Mouse (Mus musculus) ZHBTc4 (cell line): ENCODE data around the gene Kif2c.
A peak's percentile ranks its signal among the peaks of the same experiment; 100 is the strongest.

Source experiments
- DNase-seq: peaks from one replicate; pipeline ENCODE4 v3.0.0-alpha.2; 2011; ENCODE audit warnings: low read depth, low spot score

Gene Kif2c

DNA sequence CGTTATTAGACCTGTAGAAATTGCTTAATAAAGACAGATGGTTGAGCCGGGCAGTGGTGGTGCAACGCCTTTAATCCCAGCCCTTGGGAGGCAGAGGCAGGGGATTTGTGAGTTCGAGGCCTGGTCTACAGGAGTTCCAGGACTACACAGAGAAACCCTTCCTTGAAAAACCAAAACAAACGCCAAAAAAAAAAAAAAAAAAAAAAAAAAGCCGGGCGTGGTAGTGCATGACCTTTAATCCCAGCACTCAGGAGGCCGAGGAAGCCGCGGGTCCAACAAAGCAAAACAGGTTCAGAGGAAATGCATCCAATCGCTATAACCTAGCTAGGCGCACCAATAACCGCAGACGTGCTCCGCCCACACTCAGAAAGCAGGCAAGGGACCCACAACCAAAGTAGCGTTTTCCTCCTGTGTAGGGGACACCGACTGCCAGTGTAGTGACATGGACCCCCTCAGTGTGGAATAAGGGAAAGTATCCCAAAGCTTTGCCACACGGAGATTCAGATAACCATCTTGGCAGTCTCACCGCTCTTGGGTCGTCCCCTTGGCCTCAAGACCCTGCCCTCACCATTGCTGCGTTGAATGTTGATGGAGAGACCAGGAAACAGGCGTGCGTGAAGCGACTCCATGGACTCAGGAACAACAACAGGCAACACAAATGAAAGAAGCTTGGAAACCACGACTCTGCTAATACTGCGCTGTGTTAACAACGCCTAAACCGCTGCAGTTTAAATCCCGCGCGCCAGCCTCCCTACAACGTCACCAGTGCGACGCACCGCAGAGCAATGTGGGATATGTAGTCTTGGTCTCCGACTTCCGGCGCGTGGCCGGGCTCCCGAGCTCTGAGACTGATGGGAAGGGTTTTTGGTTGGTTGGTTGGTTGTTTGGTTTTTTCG lies at the start of gene Kif2c:
Kif2c (minus strand) TSS at position 777 of the 896 bp plus-strand sequence.
- peak; percentile 95 for DNase-seq

- no peak for DNase-seq
Observed at GRCm38 (mm10) chr4:117231208-117231607, 48.8 kb upstream of the Kif2c start.

DNA sequence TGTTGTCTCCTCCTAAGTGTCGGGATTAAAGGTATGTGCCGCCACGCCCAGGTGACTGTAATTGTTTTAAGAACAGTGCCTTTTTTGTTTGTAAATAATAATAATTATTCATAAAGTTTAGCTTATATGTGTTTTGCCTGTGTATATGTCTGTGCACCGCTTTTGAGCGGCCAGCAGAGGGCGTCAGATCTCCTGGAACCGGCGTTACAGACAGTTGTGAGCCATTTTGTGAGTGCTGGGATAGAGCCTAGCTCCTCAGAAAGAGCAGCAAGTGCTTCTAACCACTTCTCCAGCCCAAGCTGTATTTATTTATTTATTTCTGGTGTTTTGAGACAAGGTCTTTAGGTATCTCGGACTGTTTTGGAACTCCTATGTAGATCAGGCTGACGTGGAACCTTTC lies 47.9 kb upstream of the Kif2c start:
- DNase-seq, result peak; percentile 79

DNA sequence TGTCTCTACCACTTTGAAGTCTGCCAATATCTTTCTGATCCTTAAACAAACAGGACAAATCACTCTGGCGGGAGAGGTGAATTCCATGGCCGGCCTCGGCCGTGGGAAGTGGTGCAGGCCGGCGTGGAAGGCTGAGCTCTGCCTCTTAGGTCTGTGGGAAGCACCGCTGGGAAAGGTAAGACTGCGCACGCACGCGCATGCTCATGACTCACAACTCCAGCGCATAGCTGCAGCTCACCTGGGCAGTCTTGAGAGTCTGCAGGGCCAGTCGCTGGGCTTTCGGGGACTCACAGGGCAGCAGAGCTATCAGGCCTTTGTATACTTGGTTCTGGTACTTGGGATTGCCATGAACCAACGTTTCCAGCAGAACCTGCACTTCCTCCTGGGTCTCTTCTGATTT lies 47.2 kb upstream of the Kif2c start:
- peak; percentile 34 for DNase-seq

DNA sequence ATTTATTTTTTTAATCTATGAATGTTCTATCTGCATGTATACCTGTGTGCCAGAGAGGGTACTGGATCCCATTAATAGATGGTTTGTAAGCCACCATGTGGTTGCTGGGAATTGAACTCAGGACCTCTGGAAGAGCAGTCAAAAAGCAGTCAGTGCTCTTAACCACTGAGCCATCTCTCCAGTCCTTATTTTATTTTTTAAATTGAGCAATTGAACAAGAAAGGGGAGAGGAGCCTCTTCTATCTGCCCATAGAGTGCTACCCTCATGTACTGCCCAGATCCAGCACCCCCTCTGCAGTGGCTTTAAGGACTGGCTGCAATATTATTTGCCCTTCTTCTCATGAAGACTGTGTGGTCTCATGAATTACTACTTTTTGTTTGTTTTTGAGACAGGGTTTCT lies 42.8 kb upstream of the Kif2c start:
- no peak for DNase-seq

- DNase-seq, result peak; percentile 31
Observed at GRCm38 (mm10) chr4:117224122-117224521, 41.7 kb upstream of the Kif2c start.

GRCm38 (mm10) chr4:117223001-117223400 lies 40.6 kb upstream of the Kif2c start:
- DNase-seq, result no peak

DNA sequence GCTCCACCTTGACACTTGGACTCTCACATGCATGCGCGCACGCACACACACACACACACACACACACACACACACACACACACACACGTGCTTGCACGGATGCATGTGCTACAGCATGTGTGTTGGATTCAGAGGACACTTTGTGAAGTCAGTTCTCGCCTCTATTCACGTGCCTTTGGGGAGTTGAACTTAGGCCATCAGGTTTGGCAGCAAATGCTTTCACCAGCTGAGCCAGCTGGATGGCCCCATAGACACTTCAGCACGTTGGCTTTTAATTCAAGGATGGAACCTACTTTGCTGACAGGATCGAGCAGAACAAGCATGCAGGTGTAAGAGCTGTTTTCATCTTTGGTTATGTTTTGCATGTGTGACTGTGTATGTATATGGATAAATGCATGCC lies 39.4 kb upstream of the Kif2c start:
- no peak for DNase-seq

GRCm38 (mm10) chr4:117220741-117221515 lies 38.5 kb upstream of the Kif2c start:
- no peak for DNase-seq

DNA sequence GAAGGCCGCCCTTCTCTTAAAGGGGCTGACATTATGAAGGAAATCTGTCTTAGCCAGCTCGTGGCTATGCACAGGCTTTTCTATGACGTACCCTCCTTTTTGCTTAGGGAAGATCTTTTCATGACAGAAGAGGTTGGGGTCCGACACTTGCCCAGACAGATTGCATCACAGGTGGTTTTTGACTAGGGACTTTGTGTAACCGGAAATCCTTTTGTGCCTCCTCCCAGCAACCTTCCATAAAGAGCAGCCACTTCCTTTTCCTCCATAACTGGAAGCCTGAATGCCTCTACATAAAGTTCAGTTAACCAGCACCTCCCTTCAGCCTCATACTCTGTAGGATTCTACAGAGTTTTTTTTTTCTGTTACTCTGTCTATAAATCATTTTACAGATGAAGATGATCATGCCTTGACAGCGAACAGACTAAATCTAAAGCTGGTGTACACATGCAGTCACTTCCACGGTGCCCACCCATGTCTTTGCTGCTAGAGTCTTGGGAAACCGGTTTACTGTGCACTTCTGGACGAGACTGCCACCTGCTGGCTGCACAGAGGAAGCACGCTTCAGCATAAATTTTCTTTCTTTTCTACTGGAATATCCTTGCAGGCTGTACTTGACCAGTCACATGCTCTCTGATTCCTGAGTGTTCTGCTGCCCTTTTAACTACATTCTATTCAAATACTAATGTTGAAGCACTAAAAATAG lies 36.2 kb upstream of the Kif2c start:
- DNase-seq, result peak; percentile 79

DNA sequence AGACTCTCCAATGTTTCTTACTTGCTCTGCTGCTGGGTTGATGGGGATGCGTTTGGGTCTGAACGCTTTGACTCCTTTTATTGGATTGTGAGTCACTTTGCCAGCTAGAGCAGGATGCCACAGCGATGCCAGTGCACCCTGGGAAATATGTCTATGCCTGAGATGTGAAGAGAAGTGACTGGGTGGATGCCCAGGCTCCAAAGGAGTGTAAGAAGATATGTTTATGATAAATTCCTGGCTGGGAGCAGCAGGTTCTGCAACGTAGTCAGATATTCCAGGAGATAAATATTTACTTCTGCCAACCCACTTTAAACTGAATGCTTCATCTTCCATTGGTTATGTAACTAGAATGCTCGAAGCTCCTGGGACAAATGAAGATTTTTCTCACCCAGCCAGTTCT lies 34.6 kb upstream of the Kif2c start:
- DNase-seq, result no peak

- DNase-seq, result no peak
Observed at GRCm38 (mm10) chr4:117214250-117214649, 31.8 kb upstream of the Kif2c start.

DNA sequence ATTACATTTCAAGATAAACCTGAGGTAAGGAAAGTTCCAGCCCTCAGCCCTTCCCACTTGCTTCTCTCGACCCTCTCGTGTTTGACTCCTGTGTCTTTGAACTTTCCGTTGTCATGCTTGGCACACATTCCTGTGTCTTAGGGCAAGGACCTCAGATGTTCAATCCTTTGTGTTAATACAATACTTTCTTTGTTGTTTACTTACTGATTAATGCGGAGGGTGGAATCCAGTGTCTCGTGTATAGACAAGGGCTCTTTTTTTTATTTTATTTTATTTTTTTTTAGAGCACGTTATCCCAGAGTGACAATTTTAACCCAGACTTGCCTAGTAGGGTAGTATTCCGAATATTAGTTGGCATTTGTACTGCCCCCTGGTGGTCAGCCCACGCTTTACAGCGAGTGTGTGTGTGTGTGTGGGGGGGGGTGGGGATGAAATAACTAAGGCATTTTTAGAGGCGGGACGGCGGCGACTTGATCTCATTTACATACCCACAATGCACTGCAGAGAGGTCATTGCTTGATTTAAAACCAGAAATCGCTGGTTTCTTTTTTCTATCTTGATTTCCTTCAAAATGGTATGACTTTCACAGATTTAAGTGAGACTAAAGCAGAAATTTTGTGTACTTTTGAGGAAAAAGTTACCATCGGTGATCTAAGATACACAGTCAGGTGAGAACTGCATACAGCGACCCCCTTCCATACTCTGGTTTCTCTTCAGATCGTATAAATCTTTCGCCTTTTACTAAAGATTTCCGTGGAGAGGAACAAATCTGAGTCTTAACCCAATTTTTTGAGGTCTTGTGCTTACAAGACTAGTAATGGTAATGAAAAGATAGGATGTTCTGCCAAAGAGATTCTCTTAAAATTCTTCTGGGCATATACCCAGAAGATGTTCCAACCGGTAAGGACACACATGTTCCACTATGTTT lies 28.0 kb upstream of the Kif2c start:
- peak; percentile 95 for DNase-seq

- DNase-seq, result no peak
Observed at GRCm38 (mm10) chr4:117209592-117209991, 27.2 kb upstream of the Kif2c start.

- DNase-seq, result no peak
Observed at GRCm38 (mm10) chr4:117202992-117203354, 20.5 kb upstream of the Kif2c start.

DNA sequence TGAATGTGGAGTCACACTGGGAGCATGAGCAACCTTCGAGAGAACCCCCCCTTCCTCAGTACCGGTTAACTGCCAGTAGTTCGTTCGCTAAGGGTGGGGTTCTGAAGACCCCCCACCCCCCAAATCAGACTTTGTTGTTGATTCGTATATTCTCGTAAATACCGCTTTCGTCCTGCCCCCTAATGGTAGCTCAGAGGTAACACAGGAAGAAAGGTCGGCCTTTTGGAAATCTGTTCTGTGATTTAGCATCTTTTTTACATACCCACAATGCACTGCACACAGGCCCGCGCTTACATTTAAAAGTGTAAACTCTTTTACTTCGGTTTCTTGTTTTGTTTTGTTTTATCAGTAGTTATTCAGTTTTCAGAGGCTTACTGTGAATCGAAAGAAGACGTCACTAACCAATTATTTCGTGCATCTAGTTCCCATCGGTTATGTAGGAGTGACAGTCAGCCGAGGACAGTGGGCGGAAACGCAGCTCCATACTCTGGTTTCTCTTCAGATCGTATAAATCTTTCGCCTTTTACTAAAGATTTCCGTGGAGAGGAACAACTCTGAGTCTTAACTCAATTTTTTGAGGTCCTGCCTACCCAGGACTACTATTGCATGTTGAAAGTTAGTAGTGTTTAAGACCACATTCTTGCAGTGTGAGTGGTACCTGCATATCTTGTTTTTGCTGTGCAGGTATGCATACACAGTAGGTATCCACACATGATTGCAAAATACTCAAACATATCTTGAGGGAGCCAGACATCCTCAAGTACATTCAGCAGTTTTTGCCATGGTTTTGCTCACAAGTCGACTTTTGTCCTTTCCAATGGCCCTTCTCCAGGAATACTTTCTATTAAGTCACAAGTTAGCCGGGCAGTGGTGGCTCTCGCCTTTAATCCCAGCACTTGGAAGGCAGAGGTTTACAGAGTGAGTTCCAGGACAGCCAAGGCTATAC lies 19.9 kb upstream of the Kif2c start:
- peak; percentile 88 for DNase-seq

DNA sequence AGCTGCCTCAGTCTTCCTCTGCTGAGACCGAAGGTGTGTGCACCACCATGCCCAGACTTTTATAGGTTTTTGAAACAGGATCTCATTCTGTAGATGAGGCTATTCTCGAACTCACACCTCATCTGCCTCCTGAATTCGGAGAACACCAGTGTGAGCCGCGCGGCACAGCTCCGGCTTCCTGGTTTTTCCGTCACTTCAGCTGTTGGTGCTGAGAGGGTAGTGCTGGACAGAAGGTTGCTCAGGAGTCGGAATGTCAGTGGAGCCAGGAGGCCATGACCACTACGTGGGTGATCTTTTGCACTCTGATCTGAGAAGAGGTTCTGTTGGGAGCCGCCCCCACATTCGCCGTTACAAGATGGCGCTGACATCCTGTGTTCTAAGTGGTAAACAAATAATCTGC lies 9.4 kb upstream of the Kif2c start:
- no peak for DNase-seq

GRCm38 (mm10) chr4:117190660-117191059 lies 8.2 kb upstream of the Kif2c start:
- DNase-seq, result no peak

- DNase-seq, result peak; percentile 92
Observed at GRCm38 (mm10) chr4:117189856-117190543, 7.6 kb upstream of the Kif2c start.
